Comparison of ENCODE assay signal across 33 mouse cellular contexts in the genomic region with DNA sequence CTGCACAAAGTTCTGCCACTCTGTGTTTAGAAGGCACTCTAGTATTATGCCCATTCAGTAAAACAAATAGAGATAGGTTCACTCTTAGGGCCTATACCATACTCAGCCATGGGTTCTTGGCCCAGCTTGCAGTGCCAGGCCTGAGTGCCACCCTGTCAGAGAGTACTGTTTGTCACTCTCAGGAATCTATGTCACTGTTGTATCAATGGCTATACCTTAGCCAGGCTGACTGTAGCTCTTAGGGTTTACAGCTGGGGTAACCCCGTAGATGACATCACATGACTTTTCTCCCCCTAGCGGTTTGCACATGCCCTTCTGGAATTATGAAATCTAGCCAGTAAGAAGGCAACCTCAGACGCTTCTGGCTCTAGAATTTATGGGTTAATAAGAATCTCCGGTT. TPM values are rescaled to one million over a fixed set of nuclear protein-coding genes. Genes with fewer than 3 reads are reported as not detected.
A peak's percentile ranks its signal among the peaks of the same experiment; 100 is the strongest.
DNase-seq lines count a peak whose midpoint lies in the region; ATAC-seq lines count a peak whose summit lies in the region.
"Had no signal": no experiment of that assay in that cellular context is flagged by ENCODE, and none has a peak within 500 bp of the region (broad histone marks: within the 10 kb centered on the region; RNA-seq: fewer than 3 reads in every experiment).

No protein-coding gene starts in this region.

- H3K9me3 ChIP-seq in liver, embryonic 12.5 days (replicated peaks), result no peaks in the 10 kb centered on the region
- H3K9me3 ChIP-seq in liver, embryonic 15.5 days (replicated peaks), result no peaks in the 10 kb centered on the region
- H3K9me3 ChIP-seq: forebrain, embryonic 10.5 days; forebrain, embryonic 13.5 days; hindbrain, embryonic 10.5 days; hindbrain, embryonic 13.5 days had no signal

- H3K36me3 ChIP-seq in liver, embryonic 12.5 days, result no peaks in the 10 kb centered on the region
- H3K36me3 ChIP-seq in liver, embryonic 15.5 days (replicated peaks), result no peaks in the 10 kb centered on the region
- H3K36me3 ChIP-seq: forebrain, embryonic 10.5 days; hindbrain, embryonic 10.5 days; hindbrain, embryonic 13.5 days had no signal

- no peak overlapping the region for H3K9ac ChIP-seq in liver, embryonic 12.5 days
- no peak overlapping the region for H3K9ac ChIP-seq in liver, embryonic 15.5 days
- H3K9ac ChIP-seq: forebrain, embryonic 13.5 days; hindbrain, embryonic 13.5 days had no signal

- H3K27ac ChIP-seq in liver, embryonic 12.5 days, result no peak overlapping the region
- no peak overlapping the region for H3K27ac ChIP-seq in liver, embryonic 15.5 days (replicated peaks)
- H3K27ac ChIP-seq: forebrain, embryonic 10.5 days; forebrain, embryonic 13.5 days; hindbrain, embryonic 10.5 days; hindbrain, embryonic 13.5 days had no signal

- ATAC-seq in liver, embryonic 12.5 days, result peak; percentile 63
- peak; percentile 38 for ATAC-seq in liver, embryonic 15.5 days (ENCODE audit: insufficient read depth)
- ATAC-seq: activated CD4-positive, CD25-positive, alpha-beta regulatory T cell, adult 4 months; CD4-positive, CD25-positive, alpha-beta regulatory T cell, adult 4 months; forebrain, embryonic 13.5 days; forebrain, embryonic 16.5 days; hindbrain, embryonic 16.5 days had no signal

- WGBS in liver, embryonic 12.5 days (ENCODE audit: insufficient replicate concordance), result 73% methylated on average over 4 of the region's 4 CpGs
- WGBS in liver, embryonic 15.5 days (ENCODE audit: insufficient replicate concordance), result 67% methylated on average over 4 of the region's 4 CpGs

- no peaks in the 10 kb centered on the region for H3K27me3 ChIP-seq in liver, embryonic 12.5 days (replicated peaks)
- no peaks in the 10 kb centered on the region for H3K27me3 ChIP-seq in liver, embryonic 15.5 days
- H3K27me3 ChIP-seq: forebrain, embryonic 13.5 days; hindbrain, embryonic 13.5 days had no signal

- DNase-seq in liver, result peak; percentile 21
- DNase-seq in yolk sac, embryonic 10.5 days (ENCODE audit: low spot score), result peak; percentile 78
- DNase-seq in adrenal gland, adult 18-20 months (ENCODE audit: low spot score in 2 of 2), result no peak
- no peak for DNase-seq in cerebellum, postnatal 36 days
- DNase-seq in retina, embryonic 14.5 days (ENCODE audit: low spot score), result no peak
- DNase-seq: adrenal gland, postnatal 14 days; cerebellum, adult 11 months; cerebellum, adult 2 months; cerebellum, adult 9-11 months; cerebellum, postnatal 25 days; gastrocnemius, postnatal 10 days; heart, adult 11 months; heart, postnatal 36 days had no signal

- H3K4me1 ChIP-seq in liver, embryonic 12.5 days, result no peaks in the 10 kb centered on the region
- no peaks in the 10 kb centered on the region for H3K4me1 ChIP-seq in liver, embryonic 15.5 days (replicated peaks)
- H3K4me1 ChIP-seq: forebrain, embryonic 10.5 days; forebrain, embryonic 13.5 days; hindbrain, embryonic 10.5 days; hindbrain, embryonic 13.5 days had no signal

- no peak overlapping the region for H3K4me2 ChIP-seq in liver, embryonic 12.5 days
- no peak overlapping the region for H3K4me2 ChIP-seq in liver, embryonic 15.5 days
- H3K4me2 ChIP-seq: forebrain, embryonic 13.5 days; heart, embryonic 11.5 days; hindbrain, embryonic 13.5 days had no signal

- no peak overlapping the region for H3K4me3 ChIP-seq in liver, embryonic 12.5 days
- H3K4me3 ChIP-seq in liver, embryonic 15.5 days (replicated peaks), result no peak overlapping the region
- H3K4me3 ChIP-seq: forebrain, embryonic 10.5 days; forebrain, embryonic 13.5 days; hindbrain, embryonic 10.5 days; hindbrain, embryonic 13.5 days had no signal

RNA-seq across cellular contexts. Expression of gene Afp, which starts 3.8 kb away (rescaled TPM):
- 6,058 and 6,260 TPM in 2 replicates for polyA plus RNA-seq in liver, embryonic 12.5 days (2016; fragmentation: Nextera tagmentation; extraction: Ambion mirVana)
- polyA plus RNA-seq in liver, embryonic 15.5 days (2015; fragmentation: Nextera tagmentation; extraction: Ambion mirVana), result 11,398 and 12,524 TPM in 2 replicates
- total RNA-seq in adrenal gland, adult 18-20 months (2021), result not detected
- total RNA-seq: gastrocnemius, adult 18-20 months; heart, adult 8-10 months; heart, postnatal 36 days had no signal

RNA-seq across cellular contexts. Expression of gene Afm, which starts 24.4 kb away (rescaled TPM):
- 8.1 and 9.2 TPM in 2 replicates for polyA plus RNA-seq in liver, embryonic 12.5 days (2016; fragmentation: Nextera tagmentation; extraction: Ambion mirVana)
- polyA plus RNA-seq in liver, embryonic 15.5 days (2015; fragmentation: Nextera tagmentation; extraction: Ambion mirVana), result 22.4 and 25.9 TPM in 2 replicates
- under 1 TPM in 1 of 2 experiments, not detected in 1; 0.13 TPM for total RNA-seq in adrenal gland, adult 18-20 months (2021)
- total RNA-seq: ES-E14; heart, adult 8-10 months; heart, postnatal 36 days had no signal
- polyA plus RNA-seq: C2C12; CD4-positive, CD25-positive, alpha-beta regulatory T cell, adult 4 months; cerebellum, adult 2 months; cortical plate, adult 2 months; embryonic facial prominence, embryonic 11.5 days; embryonic facial prominence, embryonic 14.5 days; forebrain, embryonic 10.5 days; forebrain, embryonic 13.5 days; forebrain, embryonic 16.5 days; heart, embryonic 11.5 days; heart, embryonic 14.5 days; heart, postnatal 0 days; hindbrain, embryonic 10.5 days; hindbrain, embryonic 13.5 days; hindbrain, embryonic 16.5 days had no signal

RNA-seq across cellular contexts. Expression of gene Alb, which starts 33.6 kb away (rescaled TPM):
- polyA plus RNA-seq in liver, embryonic 12.5 days (2016; fragmentation: Nextera tagmentation; extraction: Ambion mirVana), result 1,037 and 1,058 TPM in 2 replicates
- 4,949 and 6,319 TPM in 2 replicates for polyA plus RNA-seq in liver, embryonic 15.5 days (2015; fragmentation: Nextera tagmentation; extraction: Ambion mirVana)
- total RNA-seq in adrenal gland, adult 18-20 months (2021), result 10 to 100 TPM in 1 of 2 experiments, 1 to 10 TPM in 1; 1.3 to 11.4 TPM
- total RNA-seq: ES-E14; heart, postnatal 36 days had no signal
- polyA plus RNA-seq: activated CD4-positive, CD25-positive, alpha-beta regulatory T cell, adult 4 months; C2C12; CD4-positive, CD25-positive, alpha-beta regulatory T cell, adult 4 months; forebrain, embryonic 10.5 days; forebrain, embryonic 13.5 days; hindbrain, embryonic 10.5 days; hindbrain, embryonic 16.5 days had no signal

Comparison
In these comparisons a context has a peak if more than half of its experiments do, and no peak if none do; other contexts are left out.
1. DNase-seq: peak in liver (single experiment) and yolk sac, embryonic 10.5 days (single experiment); none in adrenal gland, adult 18-20 months (0 of 2), cerebellum, postnatal 36 days (0 of 2) and retina, embryonic 14.5 days (single experiment).